Mouse (Mus musculus) urinary bladder, postnatal 25 days (tissue): ENCODE measurements at regions not wholly inside any gene's neighbourhood (a gene's known extent, or its start where the extent isn't known, plus 50 kb on each side); places are given as distances from the start of the nearest gene placed in this dataset.

Source experiments
- DNase-seq: peaks from one replicate; pipeline ENCODE4 v3.0.0; 2022; ENCODE audit warnings: low spot score

DNA sequence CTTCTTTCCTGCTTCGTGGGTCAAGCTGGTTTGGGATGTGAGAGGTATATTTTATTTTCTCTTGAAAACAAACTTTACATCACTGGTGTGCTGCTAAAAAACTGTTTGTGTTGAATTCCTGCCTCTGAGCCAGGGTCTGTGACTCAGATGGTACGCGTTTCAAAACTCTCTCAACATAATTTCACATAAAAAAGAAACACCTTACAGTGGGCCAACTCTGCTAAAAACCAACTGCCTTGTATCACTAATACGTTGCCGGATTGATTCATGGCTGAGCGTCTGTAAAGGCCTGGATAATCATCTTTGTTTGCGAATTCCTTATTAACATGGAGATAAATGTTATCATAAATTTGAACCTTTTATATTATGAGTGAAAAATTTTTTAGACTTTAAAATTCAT, 428.7 kb downstream of the Fgf9 start:
- DNase-seq, result no peak

DNA sequence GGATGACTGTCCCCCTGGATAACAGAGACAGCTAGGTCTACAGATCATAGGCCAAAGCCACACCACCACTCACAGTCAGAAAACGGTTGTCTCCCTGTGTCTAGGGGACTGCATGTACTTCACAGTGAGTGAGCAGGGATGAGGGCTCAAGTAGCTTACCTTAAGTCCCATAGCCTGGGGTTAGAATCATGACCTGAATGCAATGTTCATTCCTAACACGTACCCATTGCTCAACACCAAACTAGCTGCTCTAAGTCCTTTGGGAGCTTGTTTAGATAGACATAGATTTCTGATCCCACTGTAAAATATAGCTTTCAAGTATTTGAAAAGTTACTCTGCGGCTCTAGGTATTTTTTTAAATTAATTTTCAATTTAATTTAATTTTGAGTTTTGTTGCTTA, 426.6 kb downstream of the Fgf9 start:
- DNase-seq, result no peak

DNA sequence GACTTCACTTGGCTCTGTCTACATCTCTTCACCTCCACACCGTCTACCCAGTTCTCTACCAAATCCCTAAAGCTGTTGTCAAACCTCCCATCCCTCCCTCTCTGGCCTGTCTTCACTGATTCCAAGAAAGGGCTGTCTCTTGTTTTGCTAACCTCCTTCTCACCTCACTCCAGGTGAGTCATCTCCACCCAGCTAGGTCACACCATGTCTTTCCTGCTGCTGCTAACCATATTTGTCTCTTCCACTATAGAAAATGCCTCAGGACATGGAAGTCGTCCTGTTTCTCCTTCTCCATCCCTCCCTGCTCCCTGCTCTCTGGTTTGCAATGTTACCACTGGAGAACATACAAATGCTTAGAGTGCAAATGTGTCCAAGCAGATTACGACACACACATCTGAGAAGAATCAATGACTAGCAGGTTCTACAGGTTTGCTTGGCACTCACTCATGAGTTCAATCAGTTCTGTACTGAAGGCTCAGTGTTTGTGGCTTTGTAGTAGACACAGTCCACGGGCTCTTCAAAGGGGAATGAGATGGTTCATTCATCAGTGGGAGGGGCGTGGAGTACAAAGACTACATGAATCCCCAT, 424.1 kb downstream of the Fgf9 start:
- no peak for DNase-seq

DNA sequence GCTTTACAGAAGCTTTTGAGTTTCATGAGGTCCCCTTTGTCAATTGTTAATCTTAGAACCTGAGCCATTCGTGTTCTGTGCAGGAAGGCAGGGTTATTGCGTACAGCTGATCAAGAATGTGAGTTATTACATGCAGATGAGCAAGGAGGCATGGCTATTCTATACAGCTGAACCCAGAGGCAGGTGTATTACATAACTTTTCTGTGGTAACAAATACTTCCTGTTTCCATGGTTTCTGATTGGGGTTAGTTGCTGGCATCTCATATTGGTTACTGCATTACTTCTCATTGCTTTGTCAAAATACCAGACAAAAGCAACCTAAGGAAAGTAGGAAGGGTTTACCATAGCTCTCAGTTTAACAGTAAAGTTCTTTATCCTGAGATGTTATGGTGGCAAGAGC, 421.8 kb downstream of the Fgf9 start:
- no peak for DNase-seq

DNA sequence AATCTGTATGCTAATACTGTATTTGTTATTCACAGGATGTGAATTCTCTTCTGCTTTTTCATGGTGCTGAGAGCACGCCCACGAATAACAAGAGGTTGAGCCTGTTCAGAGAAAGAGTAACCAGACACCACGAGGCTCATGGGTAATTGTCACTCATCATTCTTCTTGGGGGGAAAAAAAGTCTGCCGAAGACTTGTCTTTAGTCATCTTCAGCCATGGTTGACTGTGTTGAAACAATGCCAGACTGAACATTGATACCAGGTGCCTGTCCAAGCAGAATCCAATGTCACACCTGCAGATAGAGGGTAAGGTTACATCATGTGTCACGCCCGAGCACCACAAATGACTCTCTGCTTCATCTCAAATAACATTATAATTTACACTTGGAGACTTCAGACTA, 418.5 kb downstream of the Fgf9 start:
- no peak for DNase-seq

DNA sequence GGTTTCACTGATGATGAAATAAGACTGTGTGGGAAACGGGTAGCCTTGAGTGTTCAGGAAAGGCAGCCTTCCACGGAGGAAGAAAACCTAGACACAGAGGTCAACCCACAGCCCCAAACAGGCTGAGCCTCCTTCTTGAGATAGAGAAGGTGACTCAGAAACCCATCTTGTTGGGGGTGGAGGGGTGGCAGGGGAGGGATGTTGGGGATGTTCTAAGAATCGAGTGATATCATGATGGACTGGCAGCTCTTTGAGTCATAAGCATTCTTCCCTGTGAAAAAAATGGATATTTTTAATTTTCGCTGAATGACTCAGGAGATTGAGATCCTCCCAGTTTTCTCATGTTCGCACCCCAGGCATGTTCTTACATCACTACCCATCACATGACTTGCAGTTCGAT, 417.5 kb downstream of the Fgf9 start:
- DNase-seq, result no peak

DNA sequence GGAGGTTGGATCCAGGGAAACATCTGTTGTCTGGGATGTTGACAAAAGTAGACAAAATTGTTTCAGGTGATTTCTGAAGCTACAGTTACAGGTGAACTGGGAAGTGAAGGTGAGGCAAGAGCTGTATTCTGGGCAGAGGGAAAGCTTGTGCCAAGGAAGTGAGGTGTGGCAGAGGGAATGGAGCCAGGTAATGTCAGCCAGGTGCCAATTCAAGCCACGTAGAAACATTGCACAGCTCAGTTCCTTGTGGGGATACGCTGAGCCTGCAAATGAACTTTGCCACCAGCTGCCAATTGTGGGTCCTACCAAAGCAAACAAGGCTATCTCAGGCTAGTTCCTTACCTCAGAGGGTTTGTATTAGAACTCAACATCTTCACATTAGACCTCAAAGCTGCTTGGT, 410.1 kb downstream of the Fgf9 start:
- no peak for DNase-seq

DNA sequence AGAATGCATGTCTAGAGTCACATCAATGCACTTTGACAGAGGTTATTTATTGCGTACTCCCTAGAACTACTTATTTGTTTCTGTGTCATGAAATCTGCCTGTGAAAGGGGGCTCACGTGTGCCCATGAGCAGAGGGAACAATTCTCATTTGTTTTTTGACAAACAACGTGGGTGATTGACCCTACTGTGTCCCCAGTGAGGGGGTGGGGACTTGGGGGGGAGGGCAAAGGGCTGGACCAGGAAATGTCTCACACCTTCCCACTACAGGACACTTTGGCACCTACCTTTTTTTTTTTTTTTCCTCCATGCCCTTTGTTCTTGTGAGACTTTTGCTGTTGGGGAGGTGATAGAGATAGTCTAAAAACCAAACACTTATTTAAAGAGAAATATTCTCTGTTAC, 400.3 kb downstream of the Fgf9 start:
- no peak for DNase-seq

DNA sequence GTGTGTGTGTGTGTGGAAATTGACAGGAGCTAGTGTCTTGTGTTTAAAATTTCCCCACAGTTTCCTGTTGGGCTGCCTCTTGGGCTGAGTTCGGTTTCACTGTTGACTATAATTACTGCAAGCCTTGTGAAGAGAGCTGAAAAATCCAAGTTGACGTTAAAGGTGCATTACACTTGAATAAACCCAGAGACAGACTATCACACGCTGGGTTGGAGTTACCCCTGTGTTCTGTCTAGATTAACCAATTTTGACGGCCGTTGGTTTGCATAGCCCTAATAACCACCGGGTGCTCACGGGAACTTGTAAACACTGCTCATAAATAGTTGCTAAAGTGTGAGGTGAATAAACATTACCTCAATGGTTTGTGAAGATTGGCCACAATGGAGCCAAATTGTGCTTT, 398.1 kb downstream of the Fgf9 start:
- DNase-seq, result no peak

DNA sequence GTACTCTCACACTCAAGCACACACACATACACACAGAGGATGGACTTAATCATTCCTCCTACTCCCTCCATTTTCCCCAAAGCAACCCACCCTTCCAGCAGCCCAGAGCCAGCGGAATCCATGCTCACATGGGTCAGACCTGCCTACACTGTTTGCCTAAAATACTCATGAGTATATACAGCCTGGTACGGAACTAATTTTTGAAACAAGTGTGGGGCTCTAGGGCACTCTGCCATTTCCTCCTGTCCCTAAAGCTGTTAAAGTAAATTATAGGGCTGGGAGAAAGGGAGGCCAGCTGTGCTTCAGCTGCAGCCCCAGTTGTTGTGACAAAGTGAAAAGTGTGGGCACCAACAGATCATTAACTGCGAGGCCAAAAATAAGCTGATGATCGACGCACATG, 397.5 kb downstream of the Fgf9 start:
- DNase-seq, result no peak

DNA sequence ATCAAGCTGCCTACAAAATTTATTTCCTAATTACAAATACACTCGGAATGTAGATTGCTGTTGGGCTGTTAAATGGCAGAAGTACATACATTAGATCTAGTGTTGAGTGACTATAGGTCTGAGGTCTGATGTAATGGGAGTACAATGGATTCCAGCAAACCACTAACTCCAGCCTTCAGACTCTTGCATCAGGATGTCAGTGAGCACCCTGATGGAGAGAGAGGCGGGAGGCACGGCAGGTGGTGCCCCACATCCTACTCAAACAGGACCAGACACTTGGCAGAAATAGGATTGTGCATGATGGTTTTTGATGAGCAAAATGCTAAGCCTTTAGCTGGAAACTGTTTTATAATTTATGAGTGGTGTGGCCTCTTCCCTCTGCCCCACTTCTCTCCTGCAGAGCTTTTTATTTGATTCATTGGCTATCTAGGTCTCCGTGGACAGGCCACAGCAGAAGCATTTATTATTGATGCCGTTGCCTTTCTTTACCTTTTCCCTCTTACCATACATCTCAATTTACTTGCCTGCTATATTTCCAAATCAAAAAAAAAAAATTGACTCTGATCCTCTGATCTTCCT, 376.5 kb downstream of the Fgf9 start:
- no peak for DNase-seq

DNA sequence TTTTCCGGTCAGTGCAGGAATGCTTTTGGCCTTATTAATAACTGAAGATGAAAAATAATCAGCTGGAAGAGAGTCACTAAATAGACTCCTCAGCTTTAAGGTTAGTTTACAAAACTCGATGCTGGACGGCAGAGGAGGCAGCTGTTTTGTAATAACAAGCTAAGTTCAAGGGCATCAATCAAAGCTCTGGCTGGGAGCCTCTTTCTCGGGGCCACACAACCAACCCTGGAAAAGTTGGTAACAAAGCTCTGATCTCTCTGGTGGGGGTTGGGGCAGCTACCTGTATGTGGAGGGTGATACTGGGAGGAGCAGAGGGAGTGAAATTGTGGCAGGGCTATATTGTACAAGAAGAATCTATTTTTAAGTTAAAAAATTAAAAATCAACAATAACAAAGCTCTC, 374.1 kb downstream of the Fgf9 start:
- DNase-seq, result no peak

DNA sequence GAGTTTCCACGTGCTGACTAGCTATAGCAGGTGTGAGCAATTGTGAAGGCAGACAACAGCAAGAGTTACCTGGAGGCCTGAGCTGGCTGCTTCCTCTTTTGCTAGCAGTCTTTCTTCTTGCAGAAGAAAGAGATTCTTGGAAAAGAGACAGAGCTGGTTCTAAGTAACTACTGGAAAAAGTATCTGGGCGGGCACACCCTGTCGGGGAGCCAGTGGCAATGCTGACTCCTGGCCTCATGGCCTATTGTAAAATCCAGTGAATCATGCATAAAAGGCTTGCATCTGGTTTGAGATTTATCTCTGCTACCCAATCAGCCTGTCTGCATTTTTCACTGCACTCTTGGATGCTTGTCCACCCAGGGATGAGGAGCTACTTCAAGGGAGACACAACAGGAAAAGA, 372.2 kb downstream of the Fgf9 start:
- DNase-seq, result no peak

DNA sequence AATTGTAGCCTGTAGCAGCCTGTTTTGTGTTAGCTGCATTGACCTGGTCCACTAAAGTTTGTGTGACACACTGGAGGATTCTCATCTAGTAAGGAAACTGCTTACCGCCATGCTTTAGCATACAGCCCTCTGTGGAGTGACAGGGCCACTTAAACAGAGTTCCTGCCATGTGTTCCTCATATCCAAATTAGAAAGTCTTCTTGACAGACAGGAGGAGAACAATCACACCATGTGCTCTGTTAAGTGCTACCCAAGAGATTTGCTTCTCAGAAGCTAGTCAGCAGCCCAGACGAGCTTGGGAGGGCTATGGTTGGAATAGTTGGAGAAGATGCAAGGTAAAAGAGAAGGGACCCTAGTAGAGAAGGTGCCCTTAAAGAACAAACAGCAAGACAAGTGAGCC, 369.6 kb downstream of the Fgf9 start:
- no peak for DNase-seq

DNA sequence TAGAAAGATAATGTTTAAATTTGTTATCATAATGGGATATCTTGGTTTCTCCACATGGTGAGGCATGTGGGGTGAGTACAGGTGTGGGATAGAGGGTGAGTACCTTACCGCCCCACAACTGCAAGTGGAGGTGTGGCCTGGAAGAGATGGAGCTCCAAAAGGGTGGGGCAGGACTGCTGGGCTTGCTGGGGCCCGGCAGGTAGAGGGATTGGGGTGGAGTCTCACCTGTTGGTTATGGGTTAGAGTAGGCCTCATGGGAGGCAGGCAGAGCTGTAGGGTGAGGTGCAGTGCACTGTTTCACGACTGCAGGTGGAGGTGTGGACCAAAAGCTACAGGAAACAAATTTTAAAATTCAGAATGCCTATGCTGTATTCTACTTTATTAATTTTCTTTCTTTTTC, 365.7 kb downstream of the Fgf9 start:
- no peak for DNase-seq

DNA sequence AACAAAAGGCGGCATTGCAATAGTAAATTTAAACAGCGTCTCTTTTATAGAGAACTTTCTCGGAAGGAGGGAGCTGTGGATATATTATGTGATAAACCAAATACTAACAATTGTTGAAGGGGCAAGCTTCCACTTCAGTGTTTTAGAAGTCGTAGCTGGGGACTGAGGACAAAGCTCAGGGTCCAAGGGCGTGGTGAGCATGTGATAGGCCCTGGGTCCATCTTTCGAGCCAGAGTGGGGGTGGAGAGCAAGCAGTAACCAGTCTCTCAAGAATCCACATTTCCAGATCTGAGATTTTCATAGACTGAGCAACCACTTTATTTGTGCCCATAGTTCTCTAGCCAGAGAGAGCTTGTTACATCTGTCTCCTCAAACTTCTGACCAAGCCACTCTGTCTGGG, 356.1 kb downstream of the Fgf9 start:
- DNase-seq, result no peak

DNA sequence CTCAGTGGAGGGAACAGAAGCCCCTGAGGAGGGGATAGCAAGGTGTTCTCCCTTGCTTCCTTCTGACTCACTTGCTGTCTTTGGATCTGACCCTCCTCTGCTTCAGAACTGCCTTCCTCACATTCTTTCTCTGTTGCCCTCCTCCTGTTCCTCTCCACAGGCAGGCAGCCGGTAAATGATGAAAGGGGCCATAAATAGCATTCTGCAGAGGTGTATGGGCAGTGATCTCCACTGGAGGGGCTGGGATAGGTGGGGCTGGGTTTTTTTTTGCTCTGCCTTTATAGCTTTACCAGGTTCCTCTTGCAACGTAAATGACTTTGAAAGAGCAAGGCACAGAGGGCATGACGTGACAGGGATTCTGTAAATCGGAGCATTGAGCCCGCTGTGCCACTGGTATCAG, 351.6 kb downstream of the Fgf9 start:
- no peak for DNase-seq

DNA sequence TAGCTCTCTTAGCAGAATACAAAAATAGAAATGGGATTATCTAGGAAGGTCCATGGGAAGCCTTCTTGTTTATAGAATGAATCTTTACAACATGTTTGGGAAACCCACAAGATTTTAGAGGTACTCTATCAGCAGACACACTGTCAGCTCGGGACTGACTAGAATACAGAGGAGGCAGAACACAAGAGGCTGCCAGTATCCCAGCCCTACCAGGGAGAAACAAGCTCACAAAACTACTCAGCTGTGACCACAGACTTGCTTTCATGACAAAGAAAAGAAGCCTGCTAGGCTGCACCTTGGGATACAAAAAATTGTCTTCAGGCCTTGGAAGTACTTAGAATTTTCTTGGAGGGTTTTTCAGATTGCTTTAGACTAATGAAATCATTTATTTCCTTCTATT, 347.2 kb downstream of the Fgf9 start:
- DNase-seq, result no peak

DNA sequence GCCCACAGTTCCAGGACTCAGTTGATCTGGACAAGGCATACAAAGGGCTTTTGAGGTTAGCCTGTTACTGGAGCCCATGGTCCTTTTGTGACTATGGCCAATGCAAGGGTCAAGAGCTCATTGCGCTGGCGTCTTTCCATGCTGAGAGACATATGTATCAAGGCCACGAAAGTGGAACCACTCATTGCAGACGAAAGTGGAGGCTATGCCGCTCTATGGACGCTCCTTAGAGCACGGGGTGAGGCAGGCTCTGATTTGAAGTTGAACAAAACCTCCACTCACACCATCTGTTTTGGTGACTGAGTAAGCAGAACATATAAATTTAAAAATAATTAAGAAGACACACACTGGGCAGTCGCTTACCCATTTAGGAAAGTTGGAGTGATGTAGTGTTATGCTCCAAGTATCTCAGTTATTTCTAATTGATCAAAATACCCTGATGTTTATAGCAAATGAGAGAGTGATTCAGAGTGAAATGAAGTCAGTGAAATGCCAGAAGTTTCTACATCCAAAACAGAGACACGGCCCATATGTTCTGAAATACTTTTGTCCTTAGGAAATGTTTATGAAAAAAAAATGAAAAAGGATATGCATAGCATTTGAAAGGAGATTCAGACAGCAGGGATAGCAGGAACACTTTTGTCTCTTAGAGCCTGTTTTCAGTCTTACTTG, 321.8 kb downstream of the Fgf9 start:
- DNase-seq, result no peak

DNA sequence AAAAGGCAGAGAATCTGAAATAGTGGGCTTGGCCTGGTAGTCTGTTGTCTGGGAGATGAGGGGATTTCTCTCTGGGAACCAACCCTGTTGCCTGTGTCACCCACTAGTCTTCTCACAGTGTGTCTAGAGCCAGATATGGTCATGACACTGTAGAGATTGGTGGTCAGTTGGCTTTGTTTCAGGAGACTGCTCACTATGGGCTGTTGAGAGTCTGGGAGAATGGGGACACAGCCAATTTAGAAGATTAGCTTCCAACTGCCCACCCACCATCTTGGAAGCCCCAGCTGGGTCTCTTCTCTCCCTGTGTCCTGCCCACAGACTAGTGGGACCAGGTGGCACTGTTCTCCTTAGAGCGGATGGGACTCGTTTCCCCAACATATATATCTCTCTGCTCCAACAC, 320.4 kb downstream of the Fgf9 start:
- DNase-seq, result no peak

DNA sequence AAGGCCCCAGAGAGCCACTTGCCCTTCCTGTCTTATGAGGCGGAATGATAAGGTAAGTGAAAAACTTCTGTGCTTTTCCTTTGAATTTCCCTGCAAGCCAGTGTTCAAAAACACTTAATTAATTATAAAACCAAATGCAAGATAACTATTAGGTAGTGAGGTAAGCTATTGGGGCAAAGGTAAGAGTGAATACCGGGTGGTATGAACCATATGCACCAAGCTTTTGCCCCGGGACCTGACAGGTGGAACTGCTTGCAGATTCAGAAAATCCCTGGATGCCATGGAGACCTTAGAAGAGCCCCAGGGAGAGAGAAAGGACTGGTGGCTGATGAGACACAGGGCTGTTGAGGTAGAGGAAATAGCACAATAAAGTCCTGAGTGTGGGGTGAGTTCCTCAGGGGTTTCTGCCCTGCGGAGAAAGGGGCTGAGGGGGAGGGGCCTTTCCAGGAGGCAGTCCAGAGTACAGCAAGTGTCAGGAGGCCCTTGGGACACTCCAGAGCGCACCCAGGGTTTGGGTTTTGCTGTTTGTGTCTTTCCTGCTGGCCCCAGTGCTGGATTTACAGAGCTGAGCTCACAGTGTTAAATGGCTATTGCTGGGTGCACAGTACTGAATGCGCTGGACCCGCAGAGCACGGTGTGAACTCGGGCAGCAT, 317.1 kb downstream of the Fgf9 start:
- no peak for DNase-seq

DNA sequence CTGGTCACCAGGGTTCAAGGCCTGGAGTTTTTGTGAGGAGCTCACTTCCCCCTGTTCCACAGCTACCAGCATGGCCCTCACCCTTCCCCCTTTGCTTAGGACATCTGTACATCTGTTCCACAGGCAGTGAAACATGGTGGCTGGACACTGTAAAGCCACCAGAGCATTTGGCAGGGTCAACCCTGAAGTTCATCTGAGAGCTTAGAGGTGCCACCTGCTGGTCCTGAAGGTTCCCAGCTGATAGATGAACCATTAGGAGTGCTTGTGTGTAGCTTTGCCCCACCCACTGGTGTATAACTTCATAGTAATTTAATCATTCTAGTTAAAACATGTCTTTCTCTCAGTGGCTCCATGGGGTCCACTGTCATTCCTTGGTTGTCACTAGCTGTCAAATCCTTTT, 304.7 kb downstream of the Fgf9 start:
- DNase-seq, result no peak

DNA sequence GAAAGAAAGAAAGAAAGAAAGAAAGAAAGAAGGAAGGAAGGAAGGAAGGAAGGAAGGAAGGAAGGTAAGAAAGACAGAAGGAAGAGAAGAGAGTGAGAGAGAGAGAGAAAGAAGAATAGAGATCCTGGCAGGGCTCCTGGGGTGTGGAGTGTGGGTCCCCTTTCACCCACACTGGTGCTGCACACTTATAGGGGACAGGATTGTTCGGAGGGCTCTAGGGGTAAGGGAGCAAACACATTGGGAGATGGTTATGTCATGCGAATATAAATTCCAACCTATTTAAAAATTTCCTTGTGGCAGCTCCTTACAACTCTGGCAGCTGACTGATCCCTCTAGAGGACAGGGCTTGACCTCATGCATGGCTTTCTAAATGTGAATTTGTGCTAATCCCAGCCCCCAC, 286.5 kb downstream of the Fgf9 start:
- no peak for DNase-seq

DNA sequence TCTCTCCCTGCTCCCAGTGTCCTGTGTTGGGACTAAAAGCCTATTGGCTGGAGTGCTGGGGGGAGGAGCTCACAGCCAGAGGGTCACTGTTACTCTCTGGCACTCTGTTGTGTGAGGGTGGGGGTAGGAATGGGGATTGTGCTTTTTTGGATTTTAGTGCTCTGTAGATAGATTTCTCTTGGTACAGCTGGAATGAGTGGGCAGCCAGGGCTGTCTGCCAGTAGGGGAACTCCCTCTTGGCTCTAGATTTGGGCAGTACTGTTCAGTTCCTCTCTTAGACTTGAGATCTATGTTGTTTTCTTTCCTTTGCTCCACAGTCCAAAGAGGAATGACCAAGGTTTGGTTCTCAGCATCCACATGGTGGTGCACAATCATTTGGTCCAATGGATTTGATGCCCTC, 282.6 kb downstream of the Fgf9 start:
- no peak for DNase-seq
